Mouse (Mus musculus) layer of hippocampus, postnatal 25 days (tissue): ENCODE measurements around the gene Zfp507. TPM values are rescaled to one million over a fixed set of nuclear protein-coding genes. Genes with fewer than 3 reads are reported as not detected.

Experiments
- DNase-seq, 2 experiments: peaks; one replicate each; pipeline ENCODE4 v3.0.0; 2022; ENCODE audit warnings: mixed read lengths in 2 of 2, low spot score in 1 of 2; ENCODE audit errors: extremely low spot score in 1 of 2
- total RNA-seq, 2 experiments: library from RNA; stranded (reverse); gene quantifications; 2 replicates each; pipeline ENCODE4 v1.2.3; 2021

The Zfp507 gene
- total RNA-seq, 2 experiments from 2014 or later: 30.7 to 31.3 TPM

- DNase-seq: no peak
Measured at GRCm38 (mm10) chr7:35741858-35742257, 60.9 kb downstream of the Zfp507 start.

GRCm38 (mm10) chr7:35740489-35741230 is 62.1 kb downstream of the Zfp507 start:
- peak in 1 of 2 experiments; percentile 65 for DNase-seq

DNA sequence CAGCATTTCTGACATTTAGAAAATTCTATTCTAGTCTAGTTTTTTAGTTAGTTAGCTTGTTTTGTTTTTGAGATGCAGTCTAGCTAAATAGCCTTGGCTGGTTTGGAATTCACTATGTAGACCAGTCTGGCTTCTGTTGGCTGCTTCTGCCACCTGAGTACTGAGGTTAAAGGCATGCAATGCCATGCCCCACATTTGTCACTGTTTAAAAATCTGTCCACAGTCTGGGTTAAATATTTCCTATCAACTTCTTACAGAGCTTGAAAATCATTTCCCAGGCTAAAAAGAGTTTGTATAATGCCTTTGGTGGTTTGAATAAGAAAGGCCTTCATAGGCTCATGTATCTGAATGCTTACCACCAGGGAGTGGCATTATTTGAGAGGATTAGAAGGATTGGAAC is 63.9 kb downstream of the Zfp507 start:
- no peak for DNase-seq

GRCm38 (mm10) chr7:35733313-35734050 is 69.3 kb downstream of the Zfp507 start:
- no peak for DNase-seq

DNA sequence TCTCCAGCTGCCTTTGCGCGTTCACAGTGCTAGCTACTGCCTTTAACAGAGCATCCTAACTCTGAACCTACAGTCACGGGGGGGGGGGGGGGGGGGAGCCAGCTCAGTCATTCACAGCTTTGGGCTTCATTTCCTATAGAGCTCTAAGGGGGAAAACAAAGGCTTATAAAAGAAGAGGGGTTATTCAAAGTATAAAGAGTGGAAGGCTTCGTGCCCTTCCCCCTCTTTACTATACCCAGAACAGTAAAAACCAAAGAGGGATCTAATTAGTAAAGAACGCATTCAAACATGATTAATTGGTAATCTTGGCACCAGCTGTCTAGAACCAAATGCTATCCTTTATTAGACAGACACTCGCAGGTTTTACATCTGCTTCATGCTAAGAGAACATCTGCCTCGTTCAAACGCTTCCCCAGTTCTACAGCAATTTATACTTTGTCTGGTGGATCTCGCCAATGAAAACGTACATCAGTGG is 70.2 kb downstream of the Zfp507 start:
- DNase-seq: no peak

- DNase-seq: no peak
Measured at GRCm38 (mm10) chr7:35729621-35730031, 73.2 kb downstream of the Zfp507 start.

DNA sequence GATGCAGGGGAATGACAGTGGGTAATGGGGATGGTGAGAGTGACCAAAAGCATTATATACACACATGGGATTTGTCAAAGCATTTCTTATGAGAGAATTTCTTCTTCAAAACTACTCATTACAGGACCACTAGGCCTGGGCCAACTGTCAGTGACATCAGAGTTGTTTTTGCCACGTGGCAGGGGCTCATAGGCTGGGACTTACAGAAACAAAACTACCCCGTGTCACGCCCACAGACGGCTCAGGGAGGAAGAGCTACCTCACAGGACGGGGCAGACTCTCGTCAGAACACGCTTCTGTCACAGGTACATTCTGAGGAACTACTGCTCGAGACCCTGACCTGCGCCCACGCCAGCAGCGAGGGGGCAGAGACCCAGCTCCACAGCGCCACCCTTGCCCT is 74.4 kb downstream of the Zfp507 start:
- DNase-seq: no peak

- no peak for DNase-seq
Measured at GRCm38 (mm10) chr7:35723035-35723434, 79.8 kb downstream of the Zfp507 start.

Other genes starting within 250 kb of the Zfp507 start
- gene Nudt19, start 246.7 kb downstream of the Zfp507 start, total RNA-seq: 10 to 100 TPM; 65.8 to 73.0 TPM
- under 1 TPM; 0.30 to 0.31 TPM for gene Rgs9bp, start 217.4 kb downstream of the Zfp507 start, total RNA-seq
- gene Ankrd27, start 216.8 kb downstream of the Zfp507 start, total RNA-seq: 10 to 100 TPM; 31.6 to 40.0 TPM
- gene Pdcd5, start 155.5 kb downstream of the Zfp507 start, total RNA-seq: 10 to 100 TPM; 68.2 to 71.1 TPM
- gene Dpy19l3, start 48.5 kb downstream of the Zfp507 start, total RNA-seq: 10 to 100 TPM; 78.7 to 87.5 TPM